9 mouse cellular contexts compared by ENCODE assay signal in the genomic region with DNA sequence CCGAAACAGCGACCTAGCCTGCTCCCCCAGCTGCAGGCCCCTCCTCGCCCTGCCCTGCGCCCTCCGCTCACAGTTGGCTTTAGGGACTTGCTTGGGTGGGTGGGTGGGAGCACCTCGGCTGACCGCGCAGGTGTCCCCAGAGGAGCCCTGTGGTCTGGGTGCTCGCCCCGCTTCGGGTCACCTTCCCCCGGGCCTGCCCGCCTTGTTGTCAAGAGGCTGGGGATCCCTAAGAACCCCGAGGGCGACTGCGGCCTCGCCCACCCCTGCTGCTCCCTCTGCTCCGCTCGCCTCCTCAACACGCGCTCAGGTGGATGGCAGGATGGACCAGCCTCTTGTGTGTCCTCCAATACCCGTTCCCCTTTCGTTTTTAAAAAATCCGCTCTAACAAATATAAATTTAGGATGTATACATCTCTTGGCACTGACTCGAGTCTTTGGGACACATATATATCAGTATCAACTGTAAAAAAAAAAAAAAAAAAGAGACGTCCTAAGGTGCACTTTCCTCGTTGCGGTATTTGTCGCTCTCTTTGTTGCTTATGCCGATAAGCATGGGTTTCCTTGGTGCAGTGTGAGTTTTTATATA. TPM values are rescaled to one million over a fixed set of nuclear protein-coding genes. Genes with fewer than 3 reads are reported as not detected.
A peak's percentile ranks its signal among the peaks of the same experiment; 100 is the strongest.
DNase-seq lines count a peak whose midpoint lies in the region; ATAC-seq and TF ChIP-seq lines count a peak whose summit lies in the region.
"Had no signal": no experiment of that assay in that cellular context is flagged by ENCODE, and none has a peak within 500 bp of the region (broad histone marks: within the 10 kb centered on the region; RNA-seq: fewer than 3 reads in every experiment).

No protein-coding gene starts in this region.

- H3K27ac ChIP-seq in heart, embryonic 11.5 days (ENCODE audit: low read depth, low read length) = no peak overlapping the region
- H3K27ac ChIP-seq in bone marrow macrophage, adult 2 months (ENCODE audit: insufficient read depth, low read depth, low read length) = no peak overlapping the region
- peak overlapping the region; percentile 29; the same call in 1 of the 2 replicates for H3K27ac ChIP-seq in hindbrain, embryonic 10.5 days
- H3K27ac ChIP-seq in midbrain, embryonic 12.5 days (replicated peaks) = peak overlapping the region; percentile 78

- no peak for ATAC-seq in heart, embryonic 11.5 days (replicated peaks; ENCODE audit: insufficient number of reproducible peaks, low FRiP score, low TSS enrichment)
- no peak for ATAC-seq in midbrain, embryonic 12.5 days (ENCODE audit: low FRiP score, low read depth)

- no peak for DNase-seq in heart, adult 11 months
- peak; percentile 48 for DNase-seq in hindbrain, embryonic 10.5 days (ENCODE audit: low spot score)
- no peak for DNase-seq in left cerebral cortex, postnatal 14 days (ENCODE audit: low spot score in 2 of 2)
- DNase-seq in adrenal gland, adult 18-20 months (ENCODE audit: low spot score in 2 of 2) = no peak
- no peak for DNase-seq in frontal cortex, postnatal 36 days (ENCODE audit: low spot score in 2 of 2)

- H3K9ac ChIP-seq in heart, embryonic 11.5 days (ENCODE audit: low read depth, low read length) = no peak overlapping the region
- peak overlapping the region; percentile 64 for H3K9ac ChIP-seq in midbrain, embryonic 12.5 days (replicated peaks)

- H3K4me2 ChIP-seq in heart, embryonic 11.5 days = peak overlapping the region; percentile 78
- peak overlapping the region; percentile 49 for H3K4me2 ChIP-seq in midbrain, embryonic 12.5 days (replicated peaks)

- H3K27me3 ChIP-seq in heart, embryonic 11.5 days (ENCODE audit: control insufficient read depth, insufficient read depth, low read length) = peaks cover 97% of the 10 kb centered on the region
- H3K27me3 ChIP-seq in hindbrain, embryonic 10.5 days (ENCODE audit: insufficient read depth, poor library complexity, severe bottlenecking) = peaks cover 100% of the 10 kb centered on the region
- peaks cover 99% of the 10 kb centered on the region for H3K27me3 ChIP-seq in midbrain, embryonic 12.5 days

- 4% methylated on average over 30 of the region's 30 CpGs for WGBS in heart, embryonic 11.5 days (ENCODE audit: insufficient replicate concordance)
- 1% methylated on average over 30 of the region's 30 CpGs for WGBS in hindbrain, embryonic 10.5 days
- 3% methylated on average over 26 of the region's 30 CpGs for WGBS in midbrain, embryonic 12.5 days

- peak overlapping the region; percentile 51 for H3K4me3 ChIP-seq in heart, embryonic 11.5 days (ENCODE audit: low read depth, low read length)
- peak overlapping the region; percentile 51 for H3K4me3 ChIP-seq in bone marrow macrophage, adult 2 months (ENCODE audit: insufficient read depth, low read length)
- peak overlapping the region; percentile 46 for H3K4me3 ChIP-seq in hindbrain, embryonic 10.5 days
- peak overlapping the region; percentile 52 for H3K4me3 ChIP-seq in midbrain, embryonic 12.5 days

- intact Hi-C loops in left cerebral cortex, postnatal 14 days (cut with DNase I) = loop anchor here (5.0 kb wide), 2 partner anchors 220 to 305 kb away; no protein-coding TSS in a partner anchor

- H3K9me3 ChIP-seq in heart, embryonic 11.5 days (replicated peaks; ENCODE audit: control insufficient read depth, low read length) = no peaks in the 10 kb centered on the region
- no peaks in the 10 kb centered on the region for H3K9me3 ChIP-seq in hindbrain, embryonic 10.5 days
- no peaks in the 10 kb centered on the region for H3K9me3 ChIP-seq in midbrain, embryonic 12.5 days

- H3K4me1 ChIP-seq in heart, embryonic 11.5 days (ENCODE audit: control insufficient read depth, insufficient read depth, low read length) = peaks cover 27% of the 10 kb centered on the region
- peaks cover 3% of the 10 kb centered on the region for H3K4me1 ChIP-seq in bone marrow macrophage, adult 2 months (ENCODE audit: control insufficient read depth, insufficient read depth, low read length)
- H3K4me1 ChIP-seq in hindbrain, embryonic 10.5 days (replicated peaks) = peaks cover 39% of the 10 kb centered on the region
- H3K4me1 ChIP-seq in midbrain, embryonic 12.5 days = peaks cover 50% of the 10 kb centered on the region

- no peak for TF ChIP-seq POLR2A in bone marrow macrophage, adult 2 months (IDR thresholded peaks at IDR 0.05; ENCODE audit: borderline replicate concordance, low read depth, low read length)

- H3K36me3 ChIP-seq in heart, embryonic 11.5 days (ENCODE audit: control insufficient read depth, insufficient read depth, low read length) = no peaks in the 10 kb centered on the region
- H3K36me3 ChIP-seq in hindbrain, embryonic 10.5 days = no peaks in the 10 kb centered on the region
- no peaks in the 10 kb centered on the region for H3K36me3 ChIP-seq in midbrain, embryonic 12.5 days

- TF ChIP-seq CTCF in bone marrow macrophage, adult 2 months (IDR thresholded peaks at IDR 0.05; ENCODE audit: low read depth, low read length) = no peak

RNA-seq across cellular contexts. Expression of a gene that starts 4.9 kb away (rescaled TPM):
- 0.06 TPM in 1 of 2 replicates, not detected in the other for polyA plus RNA-seq in heart, embryonic 11.5 days (2014; fragmentation: Nextera tagmentation; extraction: Ambion mirVana)
- polyA plus RNA-seq in bone marrow macrophage, adult 2 months (2012; ENCODE audit: insufficient read depth, insufficient read length, missing spikeins) = 0.19 TPM in 1 of 2 replicates, not detected in the other
- polyA plus RNA-seq in hindbrain, embryonic 10.5 days (2016; fragmentation: Nextera tagmentation; extraction: Ambion mirVana) = 0.30 and 0.41 TPM in 2 replicates
- polyA plus RNA-seq in midbrain, embryonic 12.5 days (2016; fragmentation: Nextera tagmentation; extraction: Ambion mirVana) = 3.2 TPM in 2 replicates
- 1 to 10 TPM; 2.5 to 3.9 TPM for total RNA-seq in left cerebral cortex, postnatal 14 days (2021)
- under 1 TPM; 0.10 to 0.17 TPM for total RNA-seq in adrenal gland, adult 18-20 months (2021)
- total RNA-seq: neutrophil, adult 5-6 weeks had no signal

Comparison
In these comparisons a context has a peak if more than half of its experiments do, and no peak if none do; other contexts are left out.
1. H3K27ac ChIP-seq: peak in hindbrain, embryonic 10.5 days (single experiment) and midbrain, embryonic 12.5 days (single experiment); none in heart, embryonic 11.5 days (single experiment) and bone marrow macrophage, adult 2 months (single experiment).
2. Peak in every context shown above with its lines, with median percentiles within 50 percentile points of each other: H3K4me3 ChIP-seq.